25 mouse cellular contexts compared by ENCODE assay signal in the genomic region with DNA sequence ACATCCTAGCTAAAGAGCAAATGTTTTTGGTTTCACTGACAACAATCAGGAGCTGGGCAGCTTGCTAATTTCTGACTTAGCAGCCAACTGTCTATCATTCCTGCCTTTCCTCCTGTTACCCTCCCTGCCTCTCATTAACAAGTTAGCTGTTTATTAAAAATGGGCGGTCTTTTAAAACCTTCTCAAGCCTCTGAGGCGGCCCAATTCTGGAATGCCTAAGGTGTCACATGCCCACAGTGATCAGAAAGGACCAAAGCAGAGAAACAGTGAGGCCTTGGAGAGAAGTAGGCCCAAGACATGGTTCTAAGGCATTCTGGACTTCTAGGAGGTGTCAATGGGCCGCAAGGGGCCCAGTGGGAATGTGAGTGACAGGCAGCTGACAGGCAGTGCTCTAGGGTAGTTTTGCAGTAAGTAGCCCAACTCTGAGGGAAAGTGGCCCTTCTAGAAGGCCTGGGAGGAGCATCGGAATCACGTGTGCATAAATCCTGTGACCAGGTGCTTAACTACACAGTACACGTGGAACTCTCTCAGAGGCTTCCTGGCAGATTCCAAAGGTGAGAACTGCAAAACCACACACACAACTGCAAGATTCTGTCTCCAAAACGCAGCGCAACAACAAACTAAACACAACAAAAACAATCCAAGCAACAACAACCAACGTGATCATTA. TPM values are rescaled to one million over a fixed set of nuclear protein-coding genes. Genes with fewer than 3 reads are reported as not detected.
A peak's percentile ranks its signal among the peaks of the same experiment; 100 is the strongest.
DNase-seq lines count a peak whose midpoint lies in the region; ATAC-seq and TF ChIP-seq lines count a peak whose summit lies in the region.
"Had no signal": no experiment of that assay in that cellular context is flagged by ENCODE, and none has a peak within 500 bp of the region (broad histone marks: within the 10 kb centered on the region; RNA-seq: fewer than 3 reads in every experiment).

No protein-coding gene starts in this region.

- H3K9me3 ChIP-seq in forebrain, embryonic 16.5 days (ENCODE audit: control insufficient read depth, low read length) = no peaks in the 10 kb centered on the region
- no peaks in the 10 kb centered on the region for H3K9me3 ChIP-seq in forebrain, embryonic 12.5 days
- H3K9me3 ChIP-seq: G1E; heart, embryonic 12.5 days; hindbrain, embryonic 13.5 days had no signal

- H3K36me3 ChIP-seq in forebrain, embryonic 16.5 days (ENCODE audit: control insufficient read depth, insufficient read depth) = no peaks in the 10 kb centered on the region
- no peaks in the 10 kb centered on the region for H3K36me3 ChIP-seq in forebrain, embryonic 12.5 days (replicated peaks)
- H3K36me3 ChIP-seq in liver, adult 2 months (ENCODE audit: control insufficient read depth, insufficient read depth, low read length) = no peaks in the 10 kb centered on the region
- H3K36me3 ChIP-seq: G1E; heart, embryonic 12.5 days; hindbrain, embryonic 13.5 days had no signal

- 48% methylated on average over 9 of the region's 9 CpGs for WGBS in forebrain, embryonic 16.5 days
- 50% methylated on average over 9 of the region's 9 CpGs for WGBS in forebrain, embryonic 12.5 days
- WGBS in liver, adult 2 months = 84% methylated on average over 9 of the region's 9 CpGs

- no peak for TF ChIP-seq POLR2A in liver, adult 2 months (IDR thresholded peaks at IDR 0.05; ENCODE audit: extremely low read depth, insufficient read depth, low read length)

- H3K9ac ChIP-seq in forebrain, embryonic 16.5 days (replicated peaks; ENCODE audit: low read depth, low read length) = no peak overlapping the region
- H3K9ac ChIP-seq in forebrain, embryonic 12.5 days = no peak overlapping the region
- H3K9ac ChIP-seq in liver, adult 2 months (ENCODE audit: low read depth, low read length) = no peak overlapping the region
- H3K9ac ChIP-seq: heart, embryonic 12.5 days; hindbrain, embryonic 13.5 days; liver, embryonic 14.5 days; lung, embryonic 14.5 days had no signal

- H3K27me3 ChIP-seq in forebrain, embryonic 16.5 days (replicated peaks; ENCODE audit: control insufficient read depth, insufficient read depth, low read length) = no peaks in the 10 kb centered on the region
- no peaks in the 10 kb centered on the region for H3K27me3 ChIP-seq in forebrain, embryonic 12.5 days
- H3K27me3 ChIP-seq in liver, adult 2 months (ENCODE audit: control insufficient read depth, insufficient read depth, low read length) = no peaks in the 10 kb centered on the region
- H3K27me3 ChIP-seq: heart, embryonic 12.5 days; hindbrain, embryonic 13.5 days had no signal

- peaks cover 8% of the 10 kb centered on the region for H3K4me1 ChIP-seq in forebrain, embryonic 16.5 days (replicated peaks; ENCODE audit: control insufficient read depth, insufficient read depth, low read length)
- H3K4me1 ChIP-seq in forebrain, embryonic 12.5 days = no peaks in the 10 kb centered on the region; the same call in none of the 2 replicates
- no peaks in the 10 kb centered on the region for H3K4me1 ChIP-seq in liver, adult 2 months (ENCODE audit: control insufficient read depth, insufficient read depth, low read length)

- H3K4me3 ChIP-seq in forebrain, embryonic 16.5 days (replicated peaks; ENCODE audit: low read length) = no peak overlapping the region
- no peak overlapping the region for H3K4me3 ChIP-seq in forebrain, embryonic 12.5 days (replicated peaks)
- H3K4me3 ChIP-seq in liver, adult 2 months (ENCODE audit: insufficient read depth, low read depth, low read length) = no peak overlapping the region
- H3K4me3 ChIP-seq: gastrocnemius, adult 2 months; heart, adult 2 months; heart, embryonic 12.5 days; hindbrain, embryonic 13.5 days had no signal

- H3K27ac ChIP-seq in forebrain, embryonic 16.5 days (ENCODE audit: low read length) = no peak overlapping the region
- H3K27ac ChIP-seq in forebrain, embryonic 12.5 days = no peak overlapping the region
- H3K27ac ChIP-seq in liver, adult 2 months (replicated peaks; ENCODE audit: insufficient read depth, low read depth, low read length) = no peak overlapping the region
- H3K27ac ChIP-seq: gastrocnemius, adult 2 months; heart, adult 2 months; hindbrain, embryonic 13.5 days; liver, embryonic 14.5 days had no signal

- TF ChIP-seq CTCF in liver, adult 2 months (IDR thresholded peaks at IDR 0.05; ENCODE audit: low read depth, low read length) = no peak

- DNase-seq in liver, adult 2 months (ENCODE audit: extremely low read depth, low read depth, low spot score) = peak; percentile 5
- DNase-seq in liver = no peak
- DNase-seq in kidney, postnatal 14 days = peak; percentile 49
- DNase-seq in layer of hippocampus, postnatal 36 days = no peak
- no peak for DNase-seq in frontal cortex, postnatal 14 days (ENCODE audit: low spot score in 2 of 2)
- DNase-seq: adrenal gland, postnatal 10 days; cerebellum, adult 8-10 months; cerebellum, postnatal 36 days; gastrocnemius, adult 2 months; gastrocnemius, postnatal 36 days; heart, adult 2 months; heart, postnatal 4 days; left cerebral cortex, postnatal 4 days; lung, embryonic 14.5 days; lung, postnatal 14 days; midbrain, embryonic 14.5 days; retina, postnatal 1 day; right cerebral cortex, postnatal 14 days; thymus, postnatal 25 days had no signal

- peak; percentile 22; the same call in 1 of the 2 replicates for ATAC-seq in forebrain, embryonic 16.5 days
- ATAC-seq in forebrain, embryonic 12.5 days (ENCODE audit: low FRiP score) = no peak

- H3K79me2 ChIP-seq in liver, adult 2 months (ENCODE audit: control insufficient read depth, insufficient read depth, low read length) = no peaks in the 10 kb centered on the region

- no peak overlapping the region for H3K4me2 ChIP-seq in forebrain, embryonic 16.5 days (ENCODE audit: low read length)
- no peak overlapping the region for H3K4me2 ChIP-seq in forebrain, embryonic 12.5 days
- H3K4me2 ChIP-seq: heart, embryonic 12.5 days; hindbrain, embryonic 13.5 days; lung, embryonic 14.5 days had no signal

RNA-seq across cellular contexts. Expression of a gene that starts 37.6 kb away (rescaled TPM):
- 33.9 and 41.4 TPM in 2 replicates for polyA plus RNA-seq in forebrain, embryonic 16.5 days (2015; fragmentation: Nextera tagmentation; extraction: Ambion mirVana)
- polyA plus RNA-seq in forebrain, embryonic 12.5 days (2016; fragmentation: Nextera tagmentation; extraction: Ambion mirVana) = 29.4 and 30.6 TPM in 2 replicates
- total RNA-seq in liver, adult 2 months (2014; rRNA removed) = 6.0 and 6.5 TPM in 2 replicates
- 0.91 and 1.1 TPM in 2 replicates for polyA plus RNA-seq in liver, adult 2 months (2012; rRNA removed)
- total RNA-seq in layer of hippocampus, postnatal 36 days (2021) = 10 to 100 TPM; 17.7 to 19.2 TPM

Comparison
In these comparisons a context has a peak if more than half of its experiments do, and no peak if none do; other contexts are left out.
1. DNase-seq: peak in liver, adult 2 months (single experiment) and kidney, postnatal 14 days (single experiment); none in liver (single experiment), layer of hippocampus, postnatal 36 days (0 of 2) and frontal cortex, postnatal 14 days (0 of 2).
2. RNA of a gene that starts 37.6 kb away (polyA plus RNA-seq): 33.9 to 41.4 TPM in forebrain, embryonic 16.5 days and 29.4 to 30.6 TPM in forebrain, embryonic 12.5 days; 0.91 to 1.1 TPM in liver, adult 2 months; every median in the first group is over 10 times any median in the second.